Mouse (Mus musculus) frontal cortex, postnatal 36 days (tissue): ENCODE results near the gene Ndrg3.
"Not testable (repeated sequence)": the region's sequence is repeated elsewhere in the genome, so short reads cannot be mapped to it uniquely, and the experiment has no call there.

Experiments used
- DNase-seq, 2 experiments: peaks; one replicate each; pipeline ENCODE4 v3.0.0; 2022; ENCODE audit warnings: low spot score in 2 of 2

Ndrg3 gene

GRCm38 (mm10) chr2:156901883-156902282, 90.0 kb downstream of the Ndrg3 start:
- no peak for DNase-seq

- DNase-seq, result no peak
Observed at GRCm38 (mm10) chr2:156901344-156901743, 90.5 kb downstream of the Ndrg3 start.

GRCm38 (mm10) chr2:156899184-156899583, 92.7 kb downstream of the Ndrg3 start:
- peak in 1 of 2 experiments; percentile 26 for DNase-seq

- DNase-seq, result no peak
Observed at GRCm38 (mm10) chr2:156898374-156898773, 93.5 kb downstream of the Ndrg3 start.

GRCm38 (mm10) chr2:156897034-156897433, 94.8 kb downstream of the Ndrg3 start:
- peak; percentile 51 to 73 for DNase-seq

GRCm38 (mm10) chr2:156896384-156896914, 95.4 kb downstream of the Ndrg3 start:
- DNase-seq, result no peak

- no peak for DNase-seq
Observed at GRCm38 (mm10) chr2:156894496-156895265, 97.2 kb downstream of the Ndrg3 start.

- DNase-seq, result no peak
Observed at GRCm38 (mm10) chr2:156892821-156893220, 99.0 kb downstream of the Ndrg3 start.

- DNase-seq, result no peak
Observed at GRCm38 (mm10) chr2:156892240-156892639, 99.6 kb downstream of the Ndrg3 start.

- no peak for DNase-seq
Observed at GRCm38 (mm10) chr2:156888490-156888889, 103.4 kb downstream of the Ndrg3 start.

GRCm38 (mm10) chr2:156887017-156887416, 104.8 kb downstream of the Ndrg3 start, which contains the start of gene Sla2:
Sla2 (minus strand) TSS chr2:156887192.
- DNase-seq, result no peak

GRCm38 (mm10) chr2:156886084-156886631, 105.7 kb downstream of the Ndrg3 start:
- DNase-seq, result no peak

- DNase-seq, result not testable (repeated sequence)
Observed at GRCm38 (mm10) chr2:156885666-156886065, 106.2 kb downstream of the Ndrg3 start.

GRCm38 (mm10) chr2:156884396-156885211, 107.3 kb downstream of the Ndrg3 start:
- no peak for DNase-seq

GRCm38 (mm10) chr2:156882431-156883001, 109.3 kb downstream of the Ndrg3 start:
- DNase-seq, result no peak

GRCm38 (mm10) chr2:156879541-156879940, 112.3 kb downstream of the Ndrg3 start:
- no peak for DNase-seq

- DNase-seq, result no peak
Observed at GRCm38 (mm10) chr2:156877726-156878125, 114.1 kb downstream of the Ndrg3 start.
